Mouse (Mus musculus): Measurements from ENCODE around the gene Olfr1389.
"Not testable (repeated sequence)": the region's sequence is repeated elsewhere in the genome, so short reads cannot be mapped to it uniquely, and the experiment has no call there.

- not testable (repeated sequence) for TF ChIP-seq CTCF, EP300 (IDR thresholded peaks at IDR 0.05)
Observed at GRCm38 (mm10) chr11:49464746-49465145, 41.9 kb downstream of the Olfr1389 start, which contains the start of gene Olfr1386.

All from lung, postnatal 0 days (tissue).